Mouse (Mus musculus) frontal cortex, postnatal 14 days (tissue): ENCODE measurements around the gene Slc30a6.

Experiments
- DNase-seq, 2 experiments: peaks; one replicate each; pipeline ENCODE4 v3.0.0; 2022; ENCODE audit warnings: low spot score in 2 of 2

Gene Slc30a6

GRCm38 (mm10) chr17:74395383-74396065 lies at the start of gene Slc30a6:
Gene Slc30a6, plus strand, starts transcription at chr17:74395608.
- peak; percentile 94 to 96 for DNase-seq

GRCm38 (mm10) chr17:74363592-74363991 lies 31.8 kb upstream of the Slc30a6 start:
- no peak for DNase-seq

GRCm38 (mm10) chr17:74376916-74377315 lies 18.5 kb upstream of the Slc30a6 start:
- no peak for DNase-seq

- no peak for DNase-seq
These were observed 8.8 kb upstream of the Slc30a6 start for GRCm38 (mm10) chr17:74386657-74387056.

- DNase-seq = no peak
These were observed 5.6 kb upstream of the Slc30a6 start for GRCm38 (mm10) chr17:74389847-74390246.

GRCm38 (mm10) chr17:74394381-74394780 lies 1.0 kb upstream of the Slc30a6 start:
- no peak for DNase-seq

- DNase-seq = no peak
These were observed 553 bp upstream of the Slc30a6 start for GRCm38 (mm10) chr17:74394855-74395254.

GRCm38 (mm10) chr17:74396766-74397165 lies 1.4 kb downstream of the Slc30a6 start:
- DNase-seq = no peak

GRCm38 (mm10) chr17:74397173-74397572 lies 1.8 kb downstream of the Slc30a6 start:
- no peak for DNase-seq

- no peak for DNase-seq
These were observed 7.2 kb downstream of the Slc30a6 start for GRCm38 (mm10) chr17:74402486-74403222.

GRCm38 (mm10) chr17:74406487-74406886 lies 11.1 kb downstream of the Slc30a6 start:
- no peak for DNase-seq

GRCm38 (mm10) chr17:74409722-74410121 lies 14.3 kb downstream of the Slc30a6 start:
- DNase-seq = no peak

- no peak for DNase-seq
These were observed 17.9 kb downstream of the Slc30a6 start for GRCm38 (mm10) chr17:74413324-74413723.

- DNase-seq = no peak
These were observed 19.3 kb downstream of the Slc30a6 start for GRCm38 (mm10) chr17:74414671-74415070.

- DNase-seq = no peak
These were observed 21.5 kb downstream of the Slc30a6 start for GRCm38 (mm10) chr17:74416841-74417360.

- DNase-seq = no peak
These were observed 22.8 kb downstream of the Slc30a6 start for GRCm38 (mm10) chr17:74418171-74418570.

GRCm38 (mm10) chr17:74420656-74421055 lies 25.2 kb downstream of the Slc30a6 start:
- DNase-seq = no peak

GRCm38 (mm10) chr17:74424401-74425005 lies 29.1 kb downstream of the Slc30a6 start:
- no peak for DNase-seq

GRCm38 (mm10) chr17:74430074-74430473 lies 34.7 kb downstream of the Slc30a6 start:
- DNase-seq = no peak

GRCm38 (mm10) chr17:74431481-74431880 lies 36.1 kb downstream of the Slc30a6 start:
- no peak for DNase-seq

GRCm38 (mm10) chr17:74432631-74433030 lies 37.2 kb downstream of the Slc30a6 start:
- no peak for DNase-seq

- no peak for DNase-seq
These were observed 42.4 kb downstream of the Slc30a6 start for GRCm38 (mm10) chr17:74437762-74438161.

GRCm38 (mm10) chr17:74440486-74440885 lies 45.1 kb downstream of the Slc30a6 start:
- DNase-seq = no peak
